Mouse (Mus musculus) thymus, postnatal 0 days (tissue): ENCODE results near the gene Herc6. TPM values are rescaled to one million over a fixed set of nuclear protein-coding genes. Genes with fewer than 3 reads are reported as not detected.

ENCODE experiments used
- DNase-seq: peaks from one replicate; pipeline ENCODE4 v3.0.0-alpha.2; 2015; ENCODE audit warnings: low spot score
- polyA plus RNA-seq: library from polyadenylated mRNA; unstranded; fragments of >200 nt; fragmentation: Nextera tagmentation; extraction: Ambion mirVana; gene quantifications from 2 replicates; pipeline ENCODE4 v1.2.1, GENCODE M21; 2015

Herc6 gene
- polyA plus RNA-seq, 1 experiment from 2014 or later, result 11.2 TPM

- DNase-seq, result no peak
These were observed 9.2 kb upstream of the Herc6 start for GRCm38 (mm10) chr6:57571587-57571986.

DNA sequence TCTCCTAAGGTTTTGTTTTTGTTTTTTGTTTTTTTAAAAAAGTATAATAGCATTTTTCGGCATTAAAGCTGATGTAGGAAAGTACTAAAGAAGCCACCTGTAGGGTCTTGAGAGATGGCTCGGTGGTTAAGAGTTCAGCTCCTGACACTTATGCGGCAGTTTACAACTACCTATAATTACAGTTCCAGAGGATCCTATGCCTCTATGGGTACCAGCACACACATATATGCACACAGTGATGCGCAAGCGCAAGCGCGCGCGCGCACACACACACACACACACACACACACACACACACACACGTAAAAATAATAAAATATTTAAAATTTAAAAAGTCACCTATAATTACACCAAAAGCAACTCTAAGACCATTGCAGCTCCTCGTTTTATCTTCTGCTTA lies 795 bp downstream of the Herc6 start:
- no peak for DNase-seq

GRCm38 (mm10) chr6:57582356-57582755 lies 1.6 kb downstream of the Herc6 start:
- DNase-seq, result no peak

DNA sequence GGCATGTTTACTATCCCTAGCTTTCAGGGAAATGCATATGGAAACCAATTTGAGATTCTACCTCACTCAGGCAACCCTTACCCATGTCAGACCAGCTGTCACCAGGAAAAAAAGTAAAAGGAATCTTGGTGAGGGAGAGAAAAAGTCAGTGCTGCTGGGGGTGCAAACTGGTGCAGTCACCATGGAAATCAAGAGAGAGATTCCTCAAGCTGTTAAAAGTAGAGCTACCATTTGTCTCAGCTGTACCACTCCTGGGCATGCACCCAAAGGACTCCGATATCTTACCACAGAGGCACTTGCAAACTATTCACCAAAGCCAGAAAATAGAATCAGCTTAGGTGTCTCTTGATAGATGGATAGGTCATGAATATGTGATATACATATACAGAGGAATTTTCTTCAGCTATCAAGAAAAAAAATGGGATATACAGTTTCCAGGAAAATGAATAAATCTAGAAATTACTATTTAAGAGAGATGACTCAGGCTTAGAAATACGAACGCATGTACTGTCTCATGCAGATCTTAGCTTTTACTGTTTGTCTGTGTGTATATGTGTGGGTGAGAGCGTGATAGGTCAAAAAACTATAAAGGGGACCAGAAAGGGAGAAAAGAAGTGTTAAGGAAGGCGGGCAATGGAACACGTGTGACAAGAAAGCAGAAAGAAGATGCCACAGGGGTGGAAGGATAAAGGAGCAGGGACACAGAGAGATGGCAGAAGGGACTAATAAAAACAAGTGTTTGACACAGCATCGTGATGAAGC lies 24.9 kb downstream of the Herc6 start:
- no peak for DNase-seq

DNA sequence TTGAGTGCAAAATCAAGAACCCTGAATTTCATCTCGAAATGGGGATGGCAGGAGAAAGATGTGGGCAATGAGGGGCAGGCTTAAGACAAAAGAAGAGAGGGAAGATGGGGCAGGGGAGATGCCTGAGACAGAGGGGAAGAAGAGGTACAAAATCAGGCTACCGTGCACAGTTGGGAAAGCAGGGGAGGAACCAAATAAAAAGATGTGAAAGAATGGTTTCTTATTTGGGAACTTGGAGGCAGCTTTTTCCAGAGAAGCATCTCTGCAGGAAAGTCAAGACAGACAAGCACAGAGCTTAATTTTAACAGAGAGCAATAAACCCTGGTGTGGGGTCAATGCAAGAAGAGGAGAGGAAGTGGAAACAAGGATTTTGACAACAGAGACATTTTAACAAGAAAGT lies 27.2 kb downstream of the Herc6 start:
- no peak for DNase-seq

DNA sequence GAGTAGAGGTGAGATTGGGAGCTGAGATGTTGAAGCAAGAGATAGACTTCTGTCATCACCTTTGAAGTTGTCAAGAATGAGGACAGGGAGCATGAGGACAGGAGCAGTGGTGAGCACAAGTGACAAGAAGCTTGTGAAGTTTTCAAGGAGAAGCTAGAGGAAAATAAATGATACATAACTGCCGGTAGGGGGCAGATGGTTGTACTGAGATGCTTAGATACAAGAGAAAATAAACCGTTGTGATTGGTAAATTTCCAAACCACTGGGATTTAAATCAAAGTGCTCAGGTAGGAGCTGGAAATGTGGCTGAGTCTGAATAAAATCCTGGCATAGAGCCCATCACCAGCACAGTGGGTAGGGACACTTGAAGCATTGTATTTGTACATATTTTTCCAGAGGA lies 28.8 kb downstream of the Herc6 start:
- DNase-seq, result no peak

DNA sequence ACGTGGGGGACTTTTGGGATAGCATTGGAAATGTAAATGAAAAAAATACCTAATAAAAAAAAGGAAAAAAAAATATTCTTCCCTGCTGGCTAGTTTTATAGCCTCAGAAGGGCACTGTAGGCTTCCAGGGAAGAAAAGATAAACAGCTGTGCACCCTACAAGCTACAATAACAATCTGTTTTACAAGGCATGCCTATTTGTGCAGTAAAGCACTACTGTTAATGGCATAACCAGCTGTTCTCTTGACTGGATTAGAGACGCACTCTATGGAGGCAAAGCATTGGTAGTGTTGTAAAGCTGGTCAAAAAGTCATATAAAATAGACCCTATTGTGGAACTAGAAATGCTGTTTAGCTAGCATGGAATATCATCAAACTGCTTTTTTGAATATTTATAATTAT lies 35.0 kb downstream of the Herc6 start:
- DNase-seq, result no peak

- no peak for DNase-seq
These were observed 58.7 kb downstream of the Herc6 start for GRCm38 (mm10) chr6:57639531-57639930.

GRCm38 (mm10) chr6:57641789-57642188 lies 61.0 kb downstream of the Herc6 start:
- no peak for DNase-seq

- no peak for DNase-seq
These were observed 66.5 kb downstream of the Herc6 start for GRCm38 (mm10) chr6:57647256-57647655.

DNA sequence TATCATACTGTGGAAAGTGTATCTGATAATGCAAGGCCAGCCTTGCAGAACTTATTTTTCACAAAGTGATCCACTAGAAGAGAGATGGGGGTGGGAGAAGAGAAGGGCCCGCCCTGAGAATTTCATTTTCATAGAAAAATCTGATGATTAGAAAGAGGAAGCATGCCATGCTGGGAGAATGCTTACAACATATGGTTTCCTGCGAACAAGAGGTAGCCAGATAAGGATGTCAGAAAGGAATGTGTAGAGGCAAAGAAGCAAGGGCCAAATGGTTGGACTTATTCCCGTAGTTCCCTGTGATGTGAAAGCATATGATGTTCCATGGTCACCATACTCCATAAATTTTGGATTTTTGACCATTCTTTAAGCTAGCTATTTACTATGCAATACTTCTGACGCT lies 80.5 kb downstream of the Herc6 start:
- no peak for DNase-seq

DNA sequence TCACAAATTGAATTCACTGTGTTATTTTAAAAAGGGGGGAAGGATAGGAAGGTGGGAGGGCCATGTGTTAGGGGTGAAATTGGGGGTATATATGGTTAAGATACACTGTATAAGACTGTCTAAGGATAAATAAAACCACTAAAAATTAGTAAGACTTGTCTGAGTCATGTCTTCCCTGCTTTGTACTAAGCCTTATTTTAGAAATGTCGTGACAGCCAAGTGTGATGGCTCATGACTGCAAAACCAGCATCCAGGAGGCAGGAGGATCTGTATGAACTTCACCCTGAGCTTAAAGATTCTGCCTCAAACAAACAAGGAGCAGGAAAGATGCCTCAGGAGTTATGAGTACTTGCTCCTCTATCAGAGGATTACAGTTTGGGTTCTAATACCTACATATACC lies 103.4 kb downstream of the Herc6 start:
- no peak for DNase-seq

DNA sequence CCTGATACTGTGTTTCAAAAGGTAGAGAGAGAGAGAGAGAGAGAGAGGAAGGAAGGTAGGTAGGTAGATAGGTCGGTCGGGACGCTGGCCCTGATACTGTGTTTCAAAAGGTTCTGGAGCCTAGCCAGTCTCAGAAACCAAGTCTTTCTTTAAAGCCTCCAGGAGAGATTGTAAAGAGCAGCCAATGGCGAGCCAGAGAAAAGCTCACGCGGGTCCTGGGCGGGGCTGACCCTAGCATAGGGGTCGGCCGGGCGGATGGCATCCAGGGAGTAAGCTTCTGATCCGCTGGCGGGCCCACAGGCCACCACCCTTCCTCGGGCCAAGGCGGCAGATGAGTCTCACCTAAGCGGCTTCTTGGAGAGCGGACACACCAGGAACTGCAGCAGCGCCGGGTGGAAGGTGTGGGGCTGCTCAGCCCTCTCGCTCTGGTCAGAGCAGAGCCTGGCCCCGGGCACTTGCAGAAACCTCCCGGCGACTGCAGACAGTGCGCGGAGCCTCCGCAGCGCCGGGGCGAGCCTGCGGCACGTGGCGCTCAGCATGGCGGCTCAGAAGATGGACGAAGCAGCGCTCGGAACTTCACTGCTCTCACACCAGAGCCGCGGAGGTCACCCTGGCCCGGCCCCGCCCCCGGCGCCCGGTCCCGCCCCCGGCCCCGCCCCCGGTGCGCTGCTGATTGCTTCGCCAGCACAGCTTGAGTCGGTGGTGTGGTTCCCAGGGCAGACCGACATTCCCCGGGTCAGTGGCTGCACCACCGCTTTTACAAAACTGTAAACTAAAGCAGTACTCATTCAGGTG lies 110.9 kb downstream of the Herc6 start, which contains the start of gene Pyurf:
Gene Pyurf (minus strand): TSS at position 612 of the 795 bp plus-strand sequence.
- DNase-seq, result peak; percentile 91

DNA sequence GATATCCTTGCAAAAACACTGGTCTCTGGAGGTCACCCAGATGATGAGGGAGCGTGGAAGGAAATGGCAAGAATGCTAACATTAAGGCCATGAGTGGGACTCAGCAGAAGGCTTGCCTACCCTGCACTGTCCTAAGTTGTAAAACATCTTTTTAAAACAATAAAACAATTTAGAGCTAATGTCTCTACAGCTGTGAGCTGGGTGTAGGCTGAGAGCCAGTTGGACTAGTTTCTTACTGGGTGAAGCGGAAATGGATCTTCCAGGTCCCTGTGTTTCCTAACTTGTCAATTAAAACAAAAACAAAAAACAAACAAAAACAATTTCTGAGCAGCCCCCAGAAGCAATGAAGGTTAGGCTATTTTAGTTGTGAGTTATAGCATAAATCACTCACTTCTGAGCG lies 112.3 kb downstream of the Herc6 start:
- DNase-seq, result no peak

DNA sequence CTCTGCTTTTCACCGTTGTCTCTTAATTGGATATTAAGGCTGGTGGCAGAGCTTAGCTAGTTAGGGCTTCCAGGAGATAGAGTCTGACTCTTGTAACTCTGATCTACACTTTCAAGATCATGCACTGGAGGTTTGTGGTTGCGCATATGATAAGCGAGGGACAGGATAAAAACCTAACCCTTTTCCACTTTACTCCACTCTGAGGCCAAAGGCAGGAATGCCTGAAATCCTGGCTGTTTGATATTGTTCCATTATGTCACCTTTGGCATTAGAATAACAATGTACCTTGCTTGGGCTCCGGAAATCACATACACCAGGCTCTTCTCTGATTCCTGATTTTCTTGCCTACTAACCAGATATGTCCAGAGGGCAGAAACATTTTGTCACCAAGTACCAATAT lies 120.9 kb downstream of the Herc6 start:
- DNase-seq, result no peak

DNA sequence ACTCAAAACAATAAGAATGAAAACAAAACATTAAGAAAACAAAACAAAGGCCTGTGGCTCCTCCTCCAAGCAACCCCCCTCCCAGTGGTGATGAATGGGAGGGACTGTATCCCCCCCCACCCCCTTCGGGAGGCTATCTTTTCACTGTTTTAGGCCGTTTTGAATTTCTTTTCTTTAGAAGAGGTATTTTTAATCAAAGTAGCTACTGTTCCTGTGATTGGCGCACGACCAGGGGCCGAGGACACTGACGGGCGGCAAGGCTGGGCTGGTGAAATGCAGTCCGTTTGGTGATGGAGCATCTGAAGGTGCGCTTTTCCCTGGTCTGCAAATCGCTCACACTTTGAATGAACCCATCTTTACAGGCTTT lies 121.6 kb downstream of the Herc6 start, which contains the start of gene Lancl2:
Gene Lancl2 (plus strand): TSS at position 165 of the 367 bp plus-strand sequence.
- DNase-seq, result no peak

- DNase-seq, result peak; percentile 93
These were observed 122.1 kb downstream of the Herc6 start for GRCm38 (mm10) chr6:57702743-57703499.

DNA sequence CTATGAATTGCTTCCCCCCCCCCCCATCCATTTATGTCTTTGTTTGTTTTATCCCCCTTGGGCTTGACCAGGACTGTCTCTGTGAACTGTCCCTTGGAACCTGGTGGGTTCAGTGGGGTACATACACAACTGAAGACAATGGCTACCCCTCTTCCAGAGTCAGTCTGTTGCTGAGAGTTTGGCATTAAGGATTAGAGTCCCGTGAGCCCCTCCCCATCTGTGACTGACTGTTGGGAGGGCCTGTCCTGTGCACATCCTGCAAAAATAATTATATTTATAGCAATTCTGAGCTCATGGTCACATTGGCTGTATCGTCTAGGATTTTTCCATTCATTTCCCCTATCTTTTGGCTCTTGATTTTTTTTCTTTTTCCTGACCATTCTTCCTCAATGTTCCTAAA lies 122.9 kb downstream of the Herc6 start:
- no peak for DNase-seq

GRCm38 (mm10) chr6:57706721-57707120 lies 125.9 kb downstream of the Herc6 start:
- no peak for DNase-seq

GRCm38 (mm10) chr6:57711726-57712125 lies 130.9 kb downstream of the Herc6 start:
- DNase-seq, result no peak
